Mouse (Mus musculus) liver, embryonic 14.5 days (tissue): ENCODE data around the gene Ndufaf2. TPM values are rescaled to one million over a fixed set of nuclear protein-coding genes. Genes with fewer than 3 reads are reported as not detected.

Experiments used
- ATAC-seq: fragments of 200-750 bp; cut with Nextera tagmentation; 2 replicates; pipeline ENCODE4 v1.8.0; 2017; ENCODE audit warnings: moderate number of reproducible peaks, mild to moderate bottlenecking, moderate library complexity; ENCODE audit not compliant: insufficient read depth
- DNase-seq, 3 experiments: peaks; one replicate each; pipeline ENCODE4 v3.0.0-alpha.2; 2012 to 2013; ENCODE audit warnings: low read depth in 3 of 3, low spot score in 3 of 3
- H3K27ac ChIP-seq: fragments of 300-500 bp; sonication (generic); 2 replicates; pipeline ENCODE4 v1.5.1; 2014; ENCODE audit warnings: moderate library complexity, mild to moderate bottlenecking, control low read depth, inconsistent platforms
- H3K27me3 ChIP-seq: fragments of 300-500 bp; sonication (generic); 2 replicates; pipeline ENCODE4 v1.6.1; 2014; ENCODE audit warnings: mild to moderate bottlenecking, low read length, moderate library complexity; ENCODE audit not compliant: control insufficient read depth, insufficient read depth
- H3K36me3 ChIP-seq: fragments of 300-500 bp; sonication (generic); replicated peaks from 2 replicates; pipeline ENCODE4 v1.6.1; 2014; ENCODE audit warnings: low read depth; ENCODE audit not compliant: control insufficient read depth, insufficient read depth
- H3K4me1 ChIP-seq, 2 experiments: fragments of 200-500 bp in 1 of 2; fragments of 300-500 bp in 1 of 2; sonication (generic) in 1 of 2; replicated peaks; 2 replicates each; pipeline ENCODE4 v1.6.1; 2012 to 2014; ENCODE audit warnings: antibody characterized with exemption in 1 of 2, inconsistent platforms in 1 of 2, low read length in 1 of 2; ENCODE audit not compliant: control insufficient read depth in 2 of 2, insufficient read depth in 2 of 2
- H3K4me2 ChIP-seq: fragments of 300-500 bp; sonication (generic); 2 replicates; pipeline ENCODE4 v1.6.1; 2014; ENCODE audit warnings: low read depth, mild to moderate bottlenecking, control low read depth, moderate library complexity
- H3K4me3 ChIP-seq, 2 experiments: fragments of 200-500 bp in 1 of 2; fragments of 300-500 bp in 1 of 2; sonication (generic) in 1 of 2; 2 replicates each; pipeline ENCODE4 v1.5.1; 2012 to 2014; ENCODE audit warnings: low read depth in 2 of 2, low read length in 2 of 2, mild to moderate bottlenecking in 2 of 2, control low read depth in 1 of 2, inconsistent platforms in 1 of 2, moderate library complexity in 1 of 2; ENCODE audit not compliant: insufficient read depth in 1 of 2
- H3K9ac ChIP-seq: fragments of 300-500 bp; sonication (generic); replicated peaks from 2 replicates; pipeline ENCODE4 v1.6.1; 2014; ENCODE audit warnings: mild to moderate bottlenecking, control low read depth, moderate library complexity
- H3K9me3 ChIP-seq: fragments of 300-500 bp; sonication (generic); 2 replicates; pipeline ENCODE4 v1.6.1; 2016; ENCODE audit warnings: low read length, mixed read lengths; ENCODE audit not compliant: control insufficient read depth
- CTCF ChIP-seq: IDR thresholded peaks from 2 replicates; pipeline ENCODE4 v1.5.1; 2016; ENCODE audit warnings: antibody characterized with exemption, low read depth, control low read depth
- EP300 ChIP-seq: IDR thresholded peaks from 2 replicates; pipeline ENCODE4 v1.6.1; 2016; ENCODE audit warnings: antibody characterized with exemption, low read depth
- WGBS: fragments of 180-500 bp; shearing (Covaris S2); extraction: QIAGEN DNeasy Blood & Tissue Kit; methylation state at CpG from one replicate; pipeline ENCODE4 v1.1.7; 2014; ENCODE audit not compliant: insufficient replicate concordance; 5-methylcytosine and 5-hydroxymethylcytosine counted together
- polyA plus RNA-seq, 2 experiments: library from polyadenylated mRNA; depleted of rRNA in 1 of 2; stranded (reverse) in 1 of 2; unstranded in 1 of 2; fragments of >200 nt; fragmentation: Nextera tagmentation in 1 of 2; extraction: Ambion mirVana in 1 of 2; gene quantifications; 2 replicates each; pipeline versions ENCODE4 v1.2.1 to v1.2.3; 2012 to 2014

Ndufaf2 gene
- polyA plus RNA-seq, 2 experiments, result 21.6 to 33.8 TPM

GRCm38 (mm10) chr13:107959891-107960290 lies 198.5 kb downstream of the Ndufaf2 start:
- Histone ChIP-seq H3K4me1 (peaks cover 0 to 5% of the 10 kb centered on the region in 2 experiments; a peak in 1 of 4 replicates), H3K27ac (no peak overlapping the region), H3K9me3 (no peaks in the 10 kb centered on the region), H3K4me3 (no peak overlapping the region), H3K27me3 (no peaks in the 10 kb centered on the region), H3K4me2 (no peak overlapping the region), H3K36me3 (no peaks in the 10 kb centered on the region), H3K9ac (no peak overlapping the region)
- no peak for ATAC-seq
- 58% methylated on average over 4 of the region's 4 CpGs for WGBS
- no peak for TF ChIP-seq CTCF
- no peak for TF ChIP-seq EP300
- no peak for DNase-seq

- Histone ChIP-seq H3K4me2 (no peak overlapping the region), H3K4me3 (no peak overlapping the region), H3K9me3 (no peaks in the 10 kb centered on the region), H3K27ac (no peak overlapping the region), H3K4me1 (peaks cover 0 to 5% of the 10 kb centered on the region in 2 experiments; a peak in 2 of 4 replicates), H3K36me3 (no peaks in the 10 kb centered on the region), H3K27me3 (no peaks in the 10 kb centered on the region), H3K9ac (no peak overlapping the region)
- ATAC-seq (no peak), DNase-seq (no peak)
- TF ChIP-seq CTCF, result no peak
- no peak for TF ChIP-seq EP300
- 62% methylated on average over 3 of the region's 3 CpGs for WGBS
Measured at GRCm38 (mm10) chr13:107956246-107956645, 202.2 kb downstream of the Ndufaf2 start.

GRCm38 (mm10) chr13:107955327-107956110 lies 202.9 kb downstream of the Ndufaf2 start:
- no peak for DNase-seq
- H3K4me3 ChIP-seq, result no peak overlapping the region

DNA sequence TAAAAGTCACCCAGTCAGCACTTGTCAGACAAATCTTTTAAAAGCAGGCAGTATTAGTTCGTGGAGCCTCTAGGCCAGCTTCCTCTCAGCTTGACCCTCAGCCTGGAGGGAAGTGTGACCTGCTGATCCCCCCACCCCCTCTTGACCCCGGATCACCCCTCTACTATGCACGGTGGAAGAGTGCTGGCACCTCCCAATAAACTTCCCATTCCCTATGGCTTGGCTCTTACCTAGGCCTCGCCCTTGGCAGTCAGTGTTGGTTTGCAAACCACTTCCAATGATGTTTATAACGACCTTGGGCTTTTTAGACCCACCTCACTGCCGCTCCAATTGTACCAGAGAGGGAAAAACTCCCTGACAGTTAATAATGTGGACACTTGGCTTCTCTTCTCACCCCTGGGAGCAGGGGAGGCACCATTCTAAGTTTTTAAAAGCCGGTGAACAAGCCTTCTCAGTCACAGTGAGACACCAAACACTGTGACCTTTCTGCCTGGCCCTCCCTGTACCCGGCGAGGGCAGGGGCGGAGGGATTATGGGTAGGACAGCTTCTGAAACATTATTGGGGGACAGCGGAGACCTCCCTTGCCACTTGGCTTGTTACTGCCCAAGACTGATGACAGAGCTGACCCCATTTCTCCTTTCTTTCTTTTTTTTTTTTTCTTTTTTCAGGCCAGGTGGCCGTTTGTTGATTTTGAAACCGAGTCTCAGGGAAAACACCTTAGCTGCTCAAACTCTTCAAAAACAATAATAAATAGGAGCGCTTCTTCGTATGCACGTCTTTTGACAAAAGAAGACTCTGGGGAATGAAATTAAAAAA lies 203.8 kb downstream of the Ndufaf2 start:
- Histone ChIP-seq H3K9me3 (no peaks in the 10 kb centered on the region), H3K4me1 (peaks cover 0 to 5% of the 10 kb centered on the region in 2 experiments; a peak in 2 of 4 replicates), H3K36me3 (no peaks in the 10 kb centered on the region), H3K4me2 (peak overlapping the region; percentile 6; the same call in 1 of the 2 replicates), H3K27me3 (no peaks in the 10 kb centered on the region), H3K4me3 (no peak overlapping the region), H3K9ac (no peak overlapping the region), H3K27ac (no peak overlapping the region)
- DNase-seq, result no peak
- no peak for TF ChIP-seq CTCF
- WGBS, result 44% methylated on average over 16 of the region's 16 CpGs
- ATAC-seq, result peak; percentile 58; the same call in 1 of the 2 replicates

More at GRCm38 (mm10) chr13:107955327-107956110, 202.9 kb downstream of the Ndufaf2 start:
- peak; percentile 66 for ATAC-seq
- Histone ChIP-seq H3K27me3 (no peaks in the 10 kb centered on the region), H3K4me1 (peaks cover 0 to 5% of the 10 kb centered on the region in 2 experiments; a peak in 2 of 4 replicates), H3K36me3 (no peaks in the 10 kb centered on the region), H3K27ac (no peak overlapping the region), H3K4me2 (peak overlapping the region; percentile 6; the same call in 1 of the 2 replicates), H3K9ac (no peak overlapping the region), H3K9me3 (no peaks in the 10 kb centered on the region)
- 9% methylated on average over 15 of the region's 18 CpGs for WGBS
- TF ChIP-seq EP300, result no peak

DNA sequence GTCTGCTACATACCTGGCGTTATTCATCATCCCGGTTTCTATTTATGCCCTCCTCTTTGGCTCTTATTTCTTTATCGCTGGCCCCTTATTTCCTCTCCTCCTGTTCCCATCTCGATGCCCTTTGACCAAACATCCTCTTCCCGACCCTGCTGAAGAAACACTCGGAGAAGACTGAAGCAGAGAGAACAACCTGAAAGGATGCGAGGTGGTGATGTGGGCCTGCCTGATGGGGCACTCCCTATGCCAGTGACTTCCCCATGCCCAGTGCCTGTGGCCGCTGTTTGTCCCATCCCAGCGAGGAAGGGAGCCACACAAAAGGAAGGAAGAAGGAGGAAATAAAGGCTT lies 204.4 kb downstream of the Ndufaf2 start:
- ATAC-seq, result no peak
- peaks cover 0 to 5% of the 10 kb centered on the region in 2 experiments; a peak in 2 of 4 replicates for H3K4me1 ChIP-seq
- no peak overlapping the region for H3K9ac ChIP-seq
- 17% methylated on average over 9 of the region's 9 CpGs for WGBS
- H3K27me3 ChIP-seq, result no peaks in the 10 kb centered on the region
- H3K4me3 ChIP-seq, result no peak overlapping the region
- DNase-seq, result no peak
- no peak overlapping the region for H3K27ac ChIP-seq
- no peaks in the 10 kb centered on the region for H3K9me3 ChIP-seq
- TF ChIP-seq EP300 (no peak), CTCF (no peak)
- no peaks in the 10 kb centered on the region for H3K36me3 ChIP-seq
- no peak overlapping the region for H3K4me2 ChIP-seq

Other genes with a start within 250 kb of the Ndufaf2 start
- 10.7 and 17.1 TPM in 2 replicates for gene Smim15, start 114.2 kb downstream of the Ndufaf2 start, polyA plus RNA-seq (2012; rRNA removed)
- gene Smim15, start 114.2 kb downstream of the Ndufaf2 start, polyA plus RNA-seq (2014; fragmentation: Nextera tagmentation; extraction: Ambion mirVana), result 23.6 and 24.7 TPM in 2 replicates
- 4.6 and 5.6 TPM in 2 replicates for gene Ercc8, start 108 bp upstream of the Ndufaf2 start, polyA plus RNA-seq (2012; rRNA removed)
- 7.8 and 8.8 TPM in 2 replicates for gene Ercc8, start 108 bp upstream of the Ndufaf2 start, polyA plus RNA-seq (2014; fragmentation: Nextera tagmentation; extraction: Ambion mirVana)
- gene Elovl7, start 55.8 kb upstream of the Ndufaf2 start, polyA plus RNA-seq (2012; rRNA removed), result 0.37 and 0.51 TPM in 2 replicates
- 1.8 and 2.0 TPM in 2 replicates for gene Elovl7, start 55.8 kb upstream of the Ndufaf2 start, polyA plus RNA-seq (2014; fragmentation: Nextera tagmentation; extraction: Ambion mirVana)
- gene Depdc1b, start 157.7 kb upstream of the Ndufaf2 start, polyA plus RNA-seq (2012; rRNA removed), result 7.5 and 11.0 TPM in 2 replicates
- gene Depdc1b, start 157.7 kb upstream of the Ndufaf2 start, polyA plus RNA-seq (2014; fragmentation: Nextera tagmentation; extraction: Ambion mirVana), result 9.5 and 11.1 TPM in 2 replicates